9 mouse cellular contexts compared by ENCODE assay signal in the genomic region with DNA sequence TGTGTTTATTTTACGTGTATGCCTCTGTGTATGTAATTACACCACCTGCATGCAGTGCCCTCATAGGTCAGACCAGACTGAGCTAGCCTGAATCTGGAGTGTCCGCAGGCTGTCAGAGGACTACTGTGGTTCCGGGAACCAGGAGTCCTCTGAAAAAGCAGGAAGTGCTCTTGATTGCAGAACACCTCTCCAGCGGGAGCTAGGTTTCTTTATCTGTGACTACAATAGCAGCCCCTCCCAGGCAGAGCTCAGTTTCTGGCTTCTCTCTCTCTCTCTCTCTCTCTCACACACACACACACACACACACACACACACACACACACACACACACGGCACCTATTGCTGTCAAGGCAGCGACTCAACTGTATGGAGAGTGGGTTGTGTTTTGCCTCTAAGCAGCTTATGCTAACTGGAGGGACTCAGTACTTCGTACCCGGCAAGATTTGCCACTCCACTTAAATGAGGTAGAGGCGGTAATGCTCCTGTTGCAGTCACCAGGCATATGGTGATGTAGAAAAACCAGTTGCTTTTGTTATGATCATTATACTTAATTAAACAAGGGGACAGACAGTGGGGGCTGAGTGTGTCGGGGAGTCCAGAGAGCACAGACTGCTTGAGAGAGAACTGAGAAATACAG. TPM values are rescaled to one million over a fixed set of nuclear protein-coding genes. Genes with fewer than 3 reads are reported as not detected.
A peak's percentile ranks its signal among the peaks of the same experiment; 100 is the strongest.
DNase-seq lines count a peak whose midpoint lies in the region; ATAC-seq and TF ChIP-seq lines count a peak whose summit lies in the region.
"Had no signal": no experiment of that assay in that cellular context is flagged by ENCODE, and none has a peak within 500 bp of the region (broad histone marks: within the 10 kb centered on the region; RNA-seq: fewer than 3 reads in every experiment).

No protein-coding gene starts in this region.

- in situ Hi-C loops in ES-E14 (cut with MboI; ENCODE audit: low sequenced_read_pairs in 2 of 2, unreplicated experiment in 2 of 2): no loop called here

- no peak for DNase-seq in kidney, postnatal 4 days
- no peak for DNase-seq in ES-E14 (ENCODE audit: low read depth, low spot score)
- peak; percentile 59 for DNase-seq in brain, adult 2 months (ENCODE audit: low read depth, low spot score)
- peak; percentile 59 for DNase-seq in lung, postnatal 25 days (ENCODE audit: low spot score)
- DNase-seq in embryo, embryonic 10 days (ENCODE audit: low spot score): no peak
- no peak for DNase-seq in thymus, adult 18-20 months

- peaks cover 39% of the 10 kb centered on the region for H3K4me1 ChIP-seq in kidney, embryonic 16.5 days (ENCODE audit: insufficient read depth, low read length)
- peaks cover 9 to 14% of the 10 kb centered on the region in 2 experiments; a peak in 3 of 4 replicates for H3K4me1 ChIP-seq in ES-E14 (ENCODE audit: control insufficient read depth in 2 of 2, insufficient read depth in 2 of 2, low read length in 2 of 2, poor library complexity in 1 of 2)

- no peak overlapping the region for H3K4me2 ChIP-seq in kidney, embryonic 16.5 days (replicated peaks; ENCODE audit: low read depth, low read length)

- H3K27ac ChIP-seq in kidney, embryonic 16.5 days (ENCODE audit: low read length): peak overlapping the region; percentile 59; the same call in 1 of the 2 replicates
- no peak overlapping the region; the same call in 1 of the 2 replicates for H3K27ac ChIP-seq in ES-E14 (ENCODE audit: insufficient read depth, low read depth, low read length, poor library complexity, severe bottlenecking)
- H3K27ac ChIP-seq: embryonic facial prominence, embryonic 13.5 days had no signal

- 41% methylated on average over 10 of the region's 10 CpGs for WGBS in kidney, embryonic 16.5 days

- H3K36me3 ChIP-seq in kidney, embryonic 16.5 days (ENCODE audit: insufficient read depth, low read length): no peaks in the 10 kb centered on the region
- H3K36me3 ChIP-seq in ES-E14 (ENCODE audit: control insufficient read depth, insufficient read depth, low read length, poor library complexity, severe bottlenecking): no peaks in the 10 kb centered on the region
- H3K36me3 ChIP-seq: embryonic facial prominence, embryonic 13.5 days; hindbrain, embryonic 10.5 days had no signal

- no peaks in the 10 kb centered on the region for H3K27me3 ChIP-seq in kidney, embryonic 16.5 days (ENCODE audit: insufficient read depth, low read length)
- H3K27me3 ChIP-seq: embryonic facial prominence, embryonic 13.5 days had no signal

- no peaks in the 10 kb centered on the region; the same call in 1 of the 2 replicates for H3K9me3 ChIP-seq in kidney, embryonic 16.5 days (ENCODE audit: low read length)
- no peaks in the 10 kb centered on the region for H3K9me3 ChIP-seq in ES-E14 (ENCODE audit: control insufficient read depth, insufficient read depth, low read depth, low read length)
- H3K9me3 ChIP-seq: embryonic facial prominence, embryonic 13.5 days; hindbrain, embryonic 10.5 days had no signal

- no peak overlapping the region for H3K9ac ChIP-seq in kidney, embryonic 16.5 days (replicated peaks; ENCODE audit: low read length)
- peak overlapping the region; percentile 50; the same call in 1 of the 2 replicates for H3K9ac ChIP-seq in ES-E14 (ENCODE audit: insufficient read depth, low read depth, low read length, poor library complexity, severe bottlenecking)
- H3K9ac ChIP-seq: embryonic facial prominence, embryonic 13.5 days had no signal

- H3K4me3 ChIP-seq in kidney, embryonic 16.5 days (ENCODE audit: low read length): no peak overlapping the region
- no peak overlapping the region for H3K4me3 ChIP-seq in ES-E14 (ENCODE audit: insufficient read depth in 1 of 2, low read depth in 1 of 2, low read length in 2 of 2, poor library complexity in 1 of 2, severe bottlenecking in 1 of 2)

- ATAC-seq in kidney, embryonic 16.5 days (ENCODE audit: low FRiP score, low TSS enrichment): no peak

TF ChIP-seq in ES-E14, 5 proteins besides CTCF, POLR2A, EP300 and RAD21:
- TF ChIP-seq ZC3H11A (IDR thresholded peaks at IDR 0.05; ENCODE audit: borderline replicate concordance, low read depth, low read length) (no peak), HCFC1 (IDR thresholded peaks at IDR 0.05; ENCODE audit: borderline replicate concordance, insufficient read depth, low read length) (no peak), ZNF384 (IDR thresholded peaks at IDR 0.05; ENCODE audit: low read depth, low read length) (no peak), MAFK (IDR thresholded peaks at IDR 0.05; ENCODE audit: insufficient read depth, low read depth, low read length) (no peak), CHD2 (IDR thresholded peaks at IDR 0.05; ENCODE audit: low read depth, low read length) (no peak)

RNA-seq across cellular contexts. Expression of gene Coro1c, which starts 1.6 kb away (rescaled TPM):
- polyA plus RNA-seq in kidney, embryonic 16.5 days (2015; fragmentation: Nextera tagmentation; extraction: Ambion mirVana): 122 and 126 TPM in 2 replicates
- 150 TPM in 2 replicates for total RNA-seq in ES-E14 (2012; rRNA removed)

Comparison
In these comparisons a context has a peak if more than half of its experiments do, and no peak if none do; other contexts are left out.
1. DNase-seq: peak in brain, adult 2 months (single experiment) and lung, postnatal 25 days (single experiment); none in kidney, postnatal 4 days (0 of 2), ES-E14 (single experiment), embryo, embryonic 10 days (single experiment) and thymus, adult 18-20 months (0 of 2).